Mouse (Mus musculus): ENCODE measurements around the gene Usp6nl.
A peak's percentile ranks its signal among the peaks of the same experiment; 100 is the strongest.

Gene Usp6nl

DNA sequence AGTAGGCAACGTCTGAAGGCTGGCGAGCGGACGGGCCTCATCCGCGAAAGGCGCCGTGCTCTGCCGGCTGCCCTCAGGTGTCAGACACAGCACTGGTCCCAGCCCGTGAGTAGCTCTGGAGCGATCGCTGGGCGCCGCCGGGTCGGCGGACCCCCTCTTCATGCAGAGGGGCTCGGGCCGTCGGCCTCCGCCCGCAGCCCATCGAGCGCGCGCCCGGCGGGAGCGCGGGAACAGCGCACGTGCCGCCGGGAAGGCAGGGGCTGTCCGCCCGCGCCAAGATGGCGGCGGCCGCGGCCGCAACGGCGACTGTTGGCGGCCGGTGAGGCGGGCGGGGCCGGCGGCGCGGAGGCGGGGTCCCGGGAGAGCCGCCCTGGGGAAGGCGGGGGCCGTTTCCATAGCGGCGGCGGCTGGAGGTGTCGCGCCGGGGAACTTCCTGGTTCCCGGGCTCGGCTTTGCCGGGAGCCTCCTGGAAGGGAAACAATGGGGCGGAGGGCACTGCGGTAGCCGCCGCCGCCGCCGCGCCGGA lies at the start of gene Usp6nl:
Gene Usp6nl, plus strand, starts transcription at position 292 of the 526 bp plus-strand sequence.
- peak; percentile 16 for DNase-seq (ENCODE audit: extremely low read depth, low read depth)

DNA sequence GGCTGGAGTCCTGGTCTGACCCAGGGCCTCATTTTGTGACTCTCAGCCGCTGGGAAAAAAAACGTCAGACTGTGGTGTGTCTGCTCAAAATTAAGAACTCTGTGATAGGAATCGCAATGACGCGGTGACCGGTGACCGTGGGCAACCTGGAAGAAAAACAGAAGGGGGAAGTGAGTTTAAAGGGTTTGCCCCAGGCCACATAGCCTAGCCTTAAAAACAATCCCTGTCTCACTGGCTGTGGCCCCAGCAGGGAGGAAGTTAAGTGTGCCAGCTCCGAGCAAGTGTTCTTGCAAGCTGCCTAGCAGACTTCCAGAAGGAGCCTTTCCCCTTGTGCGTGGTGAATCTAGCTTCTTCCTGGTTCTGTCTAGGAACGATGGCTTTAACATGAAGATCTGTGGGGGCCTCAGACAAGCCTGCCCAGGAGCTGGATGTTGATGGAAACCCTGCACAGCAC lies 49.0 kb upstream of the Usp6nl start:
- peak; percentile 60 for DNase-seq (ENCODE audit: extremely low read depth, low read depth)

DNA sequence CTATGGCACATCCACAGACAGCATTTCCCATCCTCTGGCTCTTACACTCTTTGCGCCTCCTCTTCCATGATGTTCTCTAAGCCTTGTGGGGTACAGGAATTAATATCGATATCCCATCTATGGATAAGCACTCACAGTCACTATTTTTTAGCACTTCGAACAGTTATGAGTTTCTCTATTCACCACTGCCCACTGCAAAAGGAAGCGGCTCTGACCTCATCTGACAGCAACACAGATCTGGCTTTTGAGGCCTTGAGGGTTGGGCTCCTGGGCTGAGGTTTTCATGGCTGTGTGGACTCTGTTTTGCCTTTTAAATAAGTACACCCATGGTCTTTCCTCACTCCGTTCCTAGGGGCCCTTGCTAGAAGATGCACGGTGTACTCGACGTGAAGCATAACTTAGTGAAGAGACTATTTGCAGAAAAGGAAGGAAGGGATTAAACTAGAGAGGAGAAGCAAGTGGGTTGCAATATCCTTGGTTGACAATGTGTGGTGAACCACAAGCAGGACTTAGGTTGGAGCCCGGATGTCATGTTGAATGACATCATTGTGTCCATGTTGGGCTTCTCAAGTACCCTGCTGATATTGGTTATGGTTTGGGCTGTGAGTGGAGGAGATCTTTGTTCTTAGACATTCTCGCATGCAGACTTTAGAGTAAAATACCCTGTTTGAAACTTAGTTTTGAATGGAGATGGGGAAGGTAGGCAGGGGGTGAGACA lies 43.5 kb upstream of the Usp6nl start:
- no peak for DNase-seq (ENCODE audit: extremely low read depth, low read depth)

DNA sequence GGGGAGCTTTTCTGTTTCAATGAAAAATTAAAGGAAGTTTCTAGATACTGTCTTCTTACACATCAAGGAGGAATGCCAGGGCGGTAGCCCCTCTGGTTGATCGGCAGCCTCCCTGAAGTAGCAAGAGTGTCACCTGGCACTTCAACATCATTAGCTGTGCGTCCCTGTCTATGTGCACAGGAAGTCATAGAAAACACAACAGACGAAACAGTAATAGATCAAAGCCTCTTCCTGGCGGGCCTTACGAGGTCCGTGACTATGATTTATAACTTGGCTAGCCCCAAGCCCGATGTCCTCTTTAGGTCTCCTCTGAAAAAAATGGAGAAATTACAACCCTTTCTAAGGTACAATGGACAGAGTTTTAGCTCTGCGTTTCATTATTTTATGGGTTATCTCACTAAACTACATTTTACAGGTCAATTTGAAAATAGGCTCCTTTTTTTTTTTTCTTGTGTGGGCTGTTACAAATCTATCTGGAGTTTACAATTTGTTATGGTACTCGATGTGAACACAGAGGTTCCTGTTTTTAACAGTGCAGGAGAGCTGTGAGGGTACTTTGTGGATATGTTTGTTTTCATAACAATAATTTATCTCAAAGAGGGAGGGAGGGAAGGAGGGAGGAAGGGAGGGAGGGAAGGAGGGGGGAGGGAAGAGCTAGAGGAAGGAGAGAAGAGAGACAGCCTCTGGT lies 42.7 kb upstream of the Usp6nl start:
- peak; percentile 86 for DNase-seq (ENCODE audit: extremely low read depth, low read depth)

DNA sequence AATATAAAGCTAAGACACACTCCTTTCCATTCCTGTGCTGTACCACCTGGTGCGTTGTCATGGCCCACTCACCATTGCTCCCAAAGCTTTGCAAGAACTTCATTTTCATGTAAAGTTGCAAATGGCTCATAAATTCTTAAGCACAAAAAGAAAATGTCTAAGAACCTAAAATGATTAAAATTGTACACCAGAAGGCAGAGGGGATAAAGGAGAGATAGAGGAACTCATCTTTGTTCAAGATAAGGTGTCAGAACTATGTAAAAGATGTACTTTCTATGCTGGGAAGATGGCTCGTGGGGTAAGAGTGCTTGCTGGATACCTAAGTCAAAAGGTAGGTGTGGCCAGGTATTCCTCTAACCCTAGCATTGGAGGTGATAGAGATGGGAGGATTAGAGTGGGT lies 38.9 kb upstream of the Usp6nl start:
- no peak for DNase-seq (ENCODE audit: extremely low read depth, low read depth)

DNA sequence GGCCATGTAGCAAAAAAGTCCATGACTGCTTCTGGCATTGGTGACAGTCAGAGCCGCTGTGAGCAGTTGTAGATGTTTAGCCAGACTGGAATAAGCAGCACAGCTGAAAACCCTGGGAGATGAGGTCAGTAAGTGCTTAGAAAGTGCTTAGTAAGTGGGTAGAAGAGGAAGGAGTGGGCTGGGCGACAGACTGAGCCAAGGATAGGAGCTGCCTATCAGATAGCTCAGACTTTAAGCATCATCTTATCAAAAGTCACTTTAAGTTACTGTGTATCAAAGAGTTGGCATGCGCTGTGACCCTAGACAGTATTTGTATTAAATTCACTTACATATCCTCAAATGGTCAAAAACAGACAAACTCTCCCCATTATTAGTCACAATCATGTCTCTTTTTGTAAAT lies 37.7 kb upstream of the Usp6nl start:
- DNase-seq (ENCODE audit: extremely low read depth, low read depth), result peak; percentile 85

DNA sequence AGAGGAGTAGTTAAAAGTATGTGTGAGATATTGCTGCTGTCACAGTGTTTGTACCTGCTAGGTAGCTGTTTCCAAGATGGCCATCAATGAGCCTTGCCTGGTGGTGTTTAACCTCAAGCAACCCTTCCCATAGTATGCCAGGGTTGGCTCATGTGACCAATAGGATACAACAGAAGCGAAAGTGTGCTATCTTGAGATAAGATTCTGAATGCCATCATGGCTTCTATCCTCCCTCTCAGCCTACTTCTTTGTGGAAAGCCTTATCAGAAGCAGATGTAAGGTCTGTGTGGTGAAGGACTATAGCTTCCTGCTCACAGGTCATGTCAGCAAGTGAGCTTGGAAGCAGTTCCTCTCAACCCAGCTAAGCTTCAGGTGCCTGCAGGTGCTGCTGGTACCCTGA lies 36.7 kb upstream of the Usp6nl start:
- DNase-seq (ENCODE audit: extremely low read depth, low read depth), result peak; percentile 98

DNA sequence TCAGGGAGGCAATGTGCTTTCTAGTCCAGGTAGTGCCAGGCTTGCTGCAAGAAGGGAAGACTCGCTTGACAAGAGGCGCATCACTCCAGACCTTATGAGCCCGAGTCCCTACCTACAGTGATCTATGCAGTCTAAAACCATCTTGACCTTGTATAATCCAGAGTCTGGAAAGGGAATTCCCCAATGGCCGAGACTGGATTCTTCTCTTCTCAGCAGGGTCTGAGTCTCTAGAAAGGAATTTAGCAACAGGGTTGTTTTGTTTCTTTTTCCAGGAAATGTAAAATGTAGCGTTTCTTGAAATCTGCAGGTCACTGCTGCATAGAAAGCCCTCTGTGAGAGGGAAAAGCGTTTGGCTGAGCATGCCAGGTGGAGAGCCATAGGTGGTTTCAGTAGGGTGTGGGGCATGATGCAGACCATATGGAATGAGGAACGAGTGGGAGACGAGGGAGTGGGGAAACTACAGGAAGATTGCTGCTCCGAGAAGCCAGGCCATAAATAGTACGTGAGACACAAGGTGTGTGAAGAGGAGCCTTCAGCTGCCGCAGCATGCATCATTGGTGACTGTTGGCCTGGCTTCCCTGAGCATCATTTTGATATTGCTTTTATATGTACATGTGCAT lies 28.5 kb upstream of the Usp6nl start:
- no peak for DNase-seq (ENCODE audit: extremely low read depth, low read depth)

DNA sequence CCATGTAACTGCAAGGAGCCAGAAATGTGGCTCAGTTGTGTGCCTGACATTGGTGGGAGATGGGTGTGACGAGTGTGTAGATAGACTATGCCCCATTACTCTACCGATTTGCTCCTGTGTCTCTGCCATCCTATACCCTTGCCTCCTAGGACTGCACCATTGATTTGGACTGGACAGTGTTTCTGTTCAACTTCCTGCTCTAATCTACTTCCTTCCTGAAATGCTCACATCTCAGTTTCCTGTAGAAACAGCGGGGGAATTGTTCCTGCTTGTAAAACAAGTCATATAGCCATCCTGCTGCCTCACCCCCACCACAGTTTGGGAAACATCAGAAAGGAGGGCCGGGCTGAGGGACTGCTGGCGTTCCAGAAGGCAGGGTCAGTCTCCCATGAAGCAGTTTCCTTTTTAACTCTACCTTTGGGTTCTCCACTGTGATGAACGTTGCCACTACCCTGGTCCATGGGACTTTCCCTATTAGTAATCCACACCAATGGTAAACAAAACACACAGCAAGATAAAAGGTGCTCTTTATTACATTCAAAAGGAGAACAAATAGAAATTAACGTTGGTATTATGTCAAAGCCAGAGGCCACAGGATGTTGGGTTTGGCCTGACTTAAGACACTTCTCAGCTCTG lies 27.4 kb upstream of the Usp6nl start:
- DNase-seq (ENCODE audit: extremely low read depth, low read depth), result no peak

DNA sequence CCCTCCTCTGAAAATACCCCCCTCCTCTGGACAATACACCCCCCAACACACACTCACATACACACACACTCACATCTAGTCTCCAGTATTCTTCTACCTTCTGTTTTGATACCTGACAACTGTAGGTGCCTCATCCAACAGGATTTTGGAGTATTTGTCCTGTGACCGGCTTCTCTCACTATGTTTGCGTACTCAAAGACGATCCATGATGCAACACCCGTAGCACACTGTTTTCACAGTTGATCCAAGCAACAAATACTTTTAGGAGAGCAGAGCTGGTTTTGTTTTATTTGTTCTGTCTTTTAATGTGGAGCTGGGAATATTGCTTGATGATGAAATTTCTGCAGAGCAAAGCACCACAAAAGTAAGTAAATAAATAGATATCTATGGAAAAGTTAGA lies 17.7 kb upstream of the Usp6nl start:
- DNase-seq (ENCODE audit: extremely low read depth, low read depth), result no peak

DNA sequence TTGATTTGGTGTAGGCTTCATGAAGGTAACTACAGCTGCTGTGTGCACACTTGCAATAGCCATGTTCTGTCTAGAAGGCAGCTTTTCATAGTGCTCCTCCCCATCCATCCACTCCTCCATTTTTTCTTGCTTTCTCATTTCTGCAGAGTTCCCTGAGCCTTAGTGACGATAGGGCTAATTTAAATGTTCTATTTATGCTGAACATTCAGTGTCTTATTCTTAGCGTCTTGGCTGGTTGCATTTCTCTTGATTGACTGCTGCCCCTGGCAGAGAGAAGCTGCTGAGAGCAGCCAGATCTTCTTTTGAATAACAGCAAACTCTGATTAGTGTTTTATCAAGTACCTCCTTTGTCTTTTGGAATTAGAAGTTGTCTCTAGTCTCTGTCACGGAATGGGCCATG lies 15.6 kb upstream of the Usp6nl start:
- DNase-seq (ENCODE audit: extremely low read depth, low read depth), result no peak

DNA sequence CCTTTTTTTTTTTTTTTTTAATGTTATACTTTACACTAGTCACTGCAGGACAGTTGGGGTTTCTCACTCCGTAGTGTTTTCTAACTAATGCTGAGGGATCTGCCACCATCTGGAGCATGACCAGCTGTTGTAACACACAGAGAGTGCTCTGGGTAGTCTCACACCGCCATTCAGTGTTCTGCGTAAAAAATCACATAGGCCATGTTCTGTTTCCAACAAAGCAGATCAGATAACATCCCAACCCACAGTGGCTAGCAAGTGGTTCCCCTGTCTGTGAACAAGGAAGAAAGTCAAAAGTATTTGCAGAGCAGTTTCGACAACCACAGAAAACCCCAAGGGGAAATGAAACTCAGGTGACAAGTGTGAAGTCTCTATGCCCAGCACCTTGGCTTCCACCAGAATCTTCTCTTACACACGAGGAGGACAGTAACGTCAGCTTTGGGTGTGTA lies 13.1 kb upstream of the Usp6nl start:
- peak; percentile 40 for DNase-seq (ENCODE audit: extremely low read depth, low read depth)

DNA sequence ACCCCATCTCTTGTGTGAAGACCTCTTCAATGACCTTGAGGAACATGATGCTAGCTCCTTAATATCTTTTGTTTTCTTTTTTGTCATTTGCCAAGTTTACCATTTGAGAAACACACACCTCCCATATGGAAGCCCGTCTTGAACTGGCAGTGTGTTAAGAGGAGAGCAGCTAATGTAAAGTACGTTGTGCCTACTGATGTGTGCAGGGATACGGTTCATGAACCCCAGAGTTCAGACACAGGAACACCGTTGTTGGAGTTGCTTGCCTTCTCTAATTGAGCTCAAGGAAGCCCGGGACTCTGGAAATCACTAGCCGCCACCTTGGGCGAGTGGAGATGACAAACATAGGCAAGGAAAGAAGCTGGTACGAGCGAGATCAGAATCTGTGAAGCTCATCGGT lies 9.7 kb upstream of the Usp6nl start:
- DNase-seq (ENCODE audit: extremely low read depth, low read depth), result no peak

DNA sequence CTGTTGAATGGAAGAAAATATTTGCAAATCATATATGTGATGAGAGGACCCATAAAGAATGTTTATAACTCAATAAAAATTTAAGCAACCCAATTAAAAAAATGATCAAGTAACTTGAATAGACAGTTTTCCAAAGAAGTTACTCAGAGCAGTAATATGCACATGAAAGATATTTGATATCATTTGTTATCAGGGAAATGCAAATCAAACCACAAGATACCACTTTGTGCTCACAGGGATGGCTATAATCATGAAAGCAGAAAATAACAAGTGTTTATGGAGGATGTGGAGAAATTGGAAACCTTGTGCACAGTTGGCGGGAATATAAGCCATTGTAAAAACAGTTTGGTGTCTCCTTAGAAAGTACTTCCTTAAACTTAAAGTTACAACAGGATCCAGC lies 8.7 kb upstream of the Usp6nl start:
- no peak for DNase-seq (ENCODE audit: extremely low read depth, low read depth)

DNA sequence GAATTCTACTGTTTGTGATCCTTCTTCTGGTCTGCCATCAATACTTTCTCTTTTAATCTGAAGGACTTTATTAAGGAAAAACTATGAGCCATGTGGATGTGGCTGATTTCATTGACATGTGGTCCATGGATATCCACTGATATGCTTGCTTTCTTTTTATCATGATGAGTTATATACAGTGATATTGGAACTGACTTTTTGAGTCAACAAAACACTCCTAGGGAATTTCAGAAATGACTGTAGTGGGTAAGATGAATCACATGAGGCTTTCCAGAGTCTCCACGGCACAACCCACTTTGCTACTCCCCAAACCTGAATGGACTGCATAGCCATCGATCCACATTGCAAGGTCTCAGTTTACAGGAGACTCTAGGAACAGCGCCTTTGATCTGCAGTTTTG lies 2.3 kb upstream of the Usp6nl start:
- DNase-seq (ENCODE audit: extremely low read depth, low read depth), result no peak

DNA sequence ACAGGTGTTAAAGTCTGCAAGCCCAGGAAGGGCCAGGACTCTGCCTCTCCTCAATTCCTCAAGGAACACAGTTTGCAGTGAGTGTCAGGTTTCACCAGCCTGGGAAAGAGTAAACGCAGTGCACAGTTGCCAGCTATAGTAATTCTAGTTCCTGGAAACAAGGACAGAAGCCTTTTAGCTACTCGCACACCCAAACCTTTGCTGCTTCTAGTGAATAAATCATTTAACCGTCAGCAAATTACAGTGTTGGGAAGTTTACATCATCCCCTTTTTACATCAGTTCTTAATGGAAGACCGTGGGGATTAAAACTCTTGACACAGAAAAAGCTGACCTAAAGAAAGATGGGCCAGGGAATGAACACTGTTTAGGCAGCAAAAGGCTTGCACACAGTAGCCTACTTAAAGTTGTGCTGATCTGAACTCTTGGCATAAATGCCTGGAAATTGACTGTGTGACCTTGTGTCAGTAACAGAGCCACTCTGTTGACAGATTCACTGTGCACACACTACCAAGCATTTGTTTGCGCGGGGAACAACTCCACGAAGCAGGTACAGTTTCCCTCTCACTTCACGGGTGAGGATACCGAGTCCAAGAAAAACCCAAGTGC lies 595 bp upstream of the Usp6nl start:
- DNase-seq (ENCODE audit: extremely low read depth, low read depth), result peak; percentile 34

DNA sequence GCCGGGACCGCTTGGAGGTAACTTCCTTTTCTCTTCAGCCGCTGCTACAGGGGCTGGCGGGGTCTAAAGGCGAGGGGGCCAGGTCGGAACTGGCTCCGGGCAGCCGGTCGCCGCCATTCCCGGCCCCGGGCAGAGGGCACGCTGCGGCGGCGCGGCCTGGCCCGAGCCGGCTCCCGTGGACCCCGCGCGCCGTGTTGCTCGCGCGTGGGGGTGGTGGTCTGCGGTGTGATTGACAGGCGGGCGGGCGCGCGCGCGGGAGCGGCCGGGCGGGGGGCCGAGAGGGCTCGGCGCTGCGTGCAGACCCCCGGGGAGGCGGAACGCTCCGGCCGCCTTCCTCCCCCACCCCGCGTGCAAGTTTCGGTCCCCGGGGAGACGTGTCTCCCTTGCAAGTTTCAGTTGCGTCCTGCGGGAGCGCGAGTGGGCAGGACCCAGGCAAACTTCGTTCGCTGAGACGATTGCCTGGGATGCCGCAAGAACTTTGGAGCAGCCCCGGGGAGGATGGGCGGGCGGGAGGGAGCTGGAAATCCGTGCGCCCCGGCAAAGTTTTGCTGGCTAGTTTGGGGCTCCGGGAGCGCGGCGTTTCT lies 563 bp downstream of the Usp6nl start:
- DNase-seq (ENCODE audit: extremely low read depth, low read depth), result no peak

DNA sequence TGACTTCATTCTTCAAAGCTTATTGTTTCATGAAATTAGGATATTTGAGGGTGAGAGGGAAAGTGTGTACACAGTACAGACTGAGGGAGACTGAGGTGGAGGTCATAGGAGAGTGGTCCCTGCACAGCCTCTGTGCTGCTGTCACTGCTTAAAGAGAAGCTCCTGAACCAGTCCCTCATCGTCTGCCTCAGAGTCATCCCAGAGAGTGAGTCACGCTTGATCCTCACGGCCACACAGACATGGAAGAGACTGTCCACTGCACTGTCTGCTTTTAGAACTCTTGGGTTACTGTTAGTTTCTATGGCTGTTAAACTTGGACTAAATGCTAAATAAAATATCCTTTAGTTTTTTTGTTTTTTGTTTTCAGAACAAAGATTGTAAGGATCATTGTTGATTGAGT lies 3.2 kb downstream of the Usp6nl start:
- DNase-seq (ENCODE audit: extremely low read depth, low read depth), result no peak

DNA sequence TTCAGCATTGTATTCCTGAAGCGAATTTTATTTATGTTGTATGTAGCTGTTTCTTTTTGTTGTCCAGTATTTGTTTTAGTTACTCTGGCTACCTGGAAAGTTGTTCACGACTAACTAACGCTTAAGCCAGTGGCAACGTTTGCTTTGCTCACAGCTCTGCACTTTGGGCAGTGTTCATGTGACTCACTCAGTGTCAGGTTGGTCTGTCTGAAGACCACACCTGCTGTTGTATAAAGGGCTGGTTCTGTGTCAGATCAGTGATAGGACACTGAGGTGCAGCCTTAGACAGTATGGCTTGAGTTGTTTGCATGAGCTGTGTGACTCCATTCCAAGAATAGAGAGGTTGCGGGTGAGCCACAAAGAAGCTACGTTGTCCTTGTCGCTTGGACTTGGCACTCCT lies 6.5 kb downstream of the Usp6nl start:
- DNase-seq (ENCODE audit: extremely low read depth, low read depth), result no peak

DNA sequence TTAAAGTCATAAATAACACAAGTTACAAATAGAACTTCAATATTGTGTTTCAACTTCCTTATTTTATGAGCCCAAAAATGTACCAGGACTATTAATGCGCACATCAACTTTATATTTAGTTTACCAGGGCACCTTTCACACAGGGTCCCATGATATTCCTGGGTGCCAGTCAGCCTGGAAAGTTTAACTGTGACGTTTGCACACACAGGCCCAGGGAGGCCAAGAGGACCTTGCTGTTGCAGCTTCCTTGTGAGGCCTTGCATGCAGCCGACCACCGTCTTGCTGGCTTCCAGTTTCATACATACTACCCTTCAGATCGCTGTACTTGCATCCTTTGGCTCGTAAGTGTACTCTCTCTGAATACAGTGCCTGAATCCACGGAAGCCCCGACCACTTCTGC lies 8.3 kb downstream of the Usp6nl start:
- peak; percentile 24 for DNase-seq (ENCODE audit: extremely low read depth, low read depth)

Data from MEL-GATA-1-ER (cell line).